Mouse (Mus musculus) c-Kit-positive CD71-positive TER-119-positive erythroid progenitor cells, embryonic 14.5 days (primary cell): ENCODE data around the gene Mpv17.

Experiments
- DNase-seq: peaks from one replicate; pipeline ENCODE4 v3.0.0-alpha.2; 2013; ENCODE audit warnings: low spot score

Gene Mpv17

GRCm38 (mm10) chr5:31105814-31106335, 48.2 kb downstream of the Mpv17 start, which contains the start of gene Dnajc5g:
TSS of gene Dnajc5g (plus strand) at chr5:31106285.
- DNase-seq, result no peak

DNA sequence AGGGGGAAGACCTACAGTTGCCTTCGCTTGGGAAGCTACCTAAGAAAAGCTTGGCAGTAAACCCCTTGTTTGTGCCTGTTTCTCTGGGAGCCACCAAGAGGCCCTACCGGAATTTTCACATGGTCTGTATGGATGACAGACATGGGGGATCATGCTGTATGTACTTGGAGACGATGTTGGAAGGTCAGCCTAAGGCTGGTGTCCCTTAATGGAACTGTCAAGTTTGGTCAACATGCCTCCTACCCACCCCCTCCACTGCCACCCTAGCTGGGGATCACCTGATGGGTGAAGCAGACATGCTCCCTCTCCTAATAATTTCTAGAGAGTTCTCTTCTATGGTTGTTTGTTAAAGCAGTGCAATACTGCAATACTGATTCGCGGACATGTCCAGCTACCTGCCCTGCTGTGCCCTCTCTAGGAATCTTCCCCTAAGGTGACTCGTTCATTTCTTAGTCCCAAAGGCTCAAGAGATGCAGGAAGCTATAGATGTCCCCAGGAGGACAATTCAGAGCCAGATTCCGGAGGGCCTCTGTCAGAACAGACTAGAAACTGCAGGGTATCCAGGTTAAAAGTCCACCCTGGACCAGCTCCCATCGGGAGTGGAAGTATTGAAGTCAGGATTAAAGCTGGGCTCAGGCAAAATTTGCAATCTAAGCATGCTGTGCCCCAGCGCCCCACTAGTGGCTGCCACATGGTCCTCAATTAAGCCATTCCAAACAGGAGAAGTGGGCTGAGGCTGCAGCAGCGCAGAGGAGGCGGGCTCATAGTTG, 58.2 kb downstream of the Mpv17 start:
- DNase-seq, result no peak

- no peak for DNase-seq
Measured at GRCm38 (mm10) chr5:31094799-31095691, 59.0 kb downstream of the Mpv17 start.

GRCm38 (mm10) chr5:31094100-31094798, 59.8 kb downstream of the Mpv17 start:
- DNase-seq, result no peak

- no peak for DNase-seq
Measured at GRCm38 (mm10) chr5:31093151-31094041, 60.7 kb downstream of the Mpv17 start.

GRCm38 (mm10) chr5:31092231-31092975, 61.6 kb downstream of the Mpv17 start:
- no peak for DNase-seq
